Mouse (Mus musculus) cortical plate, adult 2 months (tissue): ENCODE measurements around the gene Synrg.

Experiments used
- CTCF ChIP-seq: fragments of 200-500 bp; IDR thresholded peaks from 2 replicates; pipeline ENCODE4 v1.5.1; 2011; ENCODE audit warnings: mild to moderate bottlenecking, control low read depth, low read length; ENCODE audit not compliant: insufficient read depth; ENCODE audit errors: extremely low read depth
- POLR2A ChIP-seq: fragments of 200-500 bp; IDR thresholded peaks from 2 replicates; pipeline ENCODE4 v1.6.1; 2011; ENCODE audit warnings: mild to moderate bottlenecking, low read length, control low read depth; ENCODE audit not compliant: insufficient read depth; ENCODE audit errors: extremely low read depth

DNA sequence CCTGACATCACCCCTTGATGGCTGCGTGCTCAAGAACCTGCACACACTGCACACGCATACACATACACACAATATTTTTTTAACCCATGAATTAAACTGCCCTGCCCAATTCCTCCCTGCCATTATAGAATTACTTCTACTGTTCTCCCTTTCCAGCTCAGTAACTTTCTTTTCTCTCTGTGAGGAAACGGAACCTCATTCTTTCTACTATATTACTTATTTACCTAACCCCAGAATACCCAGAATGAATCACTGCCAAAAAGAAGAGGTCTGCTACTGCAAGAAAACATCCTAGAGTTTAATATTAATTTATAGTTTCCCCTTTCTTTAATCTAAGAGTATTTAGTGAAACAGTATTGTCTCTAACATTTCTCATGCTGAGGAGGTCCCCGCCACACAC is 30.9 kb upstream of the Synrg start:
- TF ChIP-seq POLR2A (no peak), CTCF (no peak)
